Mouse (Mus musculus) neutrophil, adult 5-6 weeks (primary cell): ENCODE measurements around the gene Fa2h. TPM values are rescaled to one million over a fixed set of nuclear protein-coding genes. Genes with fewer than 3 reads are reported as not detected.
A peak's percentile ranks its signal among the peaks of the same experiment; 100 is the strongest.
"Not testable (repeated sequence)": the region's sequence is repeated elsewhere in the genome, so short reads cannot be mapped to it uniquely, and the experiment has no call there.

Experiments used
- ATAC-seq: fragments of 151-379, 151-347 bp; 2 replicates; pipeline ENCODE4 v1.8.0; 2017; ENCODE audit warnings: mild to moderate bottlenecking, moderate TSS enrichment; ENCODE audit not compliant: insufficient number of reproducible peaks, poor library complexity, low FRiP score, severe bottlenecking; ENCODE audit errors: extremely low read depth
- total RNA-seq: library from RNA; stranded (forward); fragments of 200-1000 nt; gene quantifications from 2 replicates; pipeline ENCODE4 v1.2.3, GENCODE M21; 2017

Fa2h gene
- total RNA-seq, 1 experiment from 2014 or later: not detected

DNA sequence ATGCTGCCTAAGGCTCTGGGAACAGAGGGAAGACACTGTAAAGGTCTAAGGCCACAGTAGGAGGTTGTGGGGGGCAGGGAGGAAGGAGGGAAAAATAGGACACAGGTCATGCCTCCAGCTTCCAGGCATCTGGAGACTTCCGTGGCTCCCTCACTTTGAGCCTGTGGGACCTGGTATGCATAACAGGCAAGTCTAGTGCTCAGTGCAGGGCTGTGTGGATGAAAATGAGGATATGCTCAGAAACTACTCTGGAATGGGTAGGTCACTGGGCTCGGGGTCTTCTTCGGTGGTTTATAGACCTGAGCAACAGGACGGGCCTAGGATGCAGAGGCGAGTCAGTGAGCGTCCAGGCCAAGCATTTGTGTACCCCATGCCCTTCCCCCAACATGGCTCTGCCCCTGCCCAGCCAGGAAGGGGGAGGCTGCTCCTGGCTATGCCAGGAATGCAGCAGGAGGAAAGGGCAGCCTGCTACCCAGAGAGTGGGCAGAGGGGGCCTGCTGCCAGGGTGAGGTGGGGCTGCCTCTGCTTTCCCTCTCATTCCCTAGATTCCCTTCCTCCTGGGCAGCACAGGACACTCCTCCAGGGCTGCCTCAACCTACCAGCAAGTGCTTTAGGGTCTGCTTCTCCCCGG, 32.9 kb downstream of the Fa2h start:
- ATAC-seq: no peak

DNA sequence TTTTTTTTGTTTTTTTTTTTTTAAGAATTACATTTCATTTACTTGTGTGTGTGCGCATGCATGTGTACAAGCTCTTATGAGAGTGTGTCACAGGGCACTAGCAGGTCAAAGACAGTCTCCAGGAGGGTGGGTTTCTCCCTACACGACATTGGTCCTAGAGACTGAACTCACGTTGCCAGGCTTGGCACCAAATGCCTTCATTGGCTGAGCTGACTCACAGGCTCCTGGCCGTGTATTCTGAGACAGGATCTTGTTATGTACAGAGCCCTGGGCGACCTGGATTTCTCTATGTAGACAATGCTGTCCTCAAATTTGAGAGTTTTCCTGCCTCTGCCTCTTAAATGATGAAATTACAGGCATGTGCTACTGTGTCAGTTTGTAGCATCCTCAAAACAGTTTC, 33.7 kb downstream of the Fa2h start:
- no peak for ATAC-seq

DNA sequence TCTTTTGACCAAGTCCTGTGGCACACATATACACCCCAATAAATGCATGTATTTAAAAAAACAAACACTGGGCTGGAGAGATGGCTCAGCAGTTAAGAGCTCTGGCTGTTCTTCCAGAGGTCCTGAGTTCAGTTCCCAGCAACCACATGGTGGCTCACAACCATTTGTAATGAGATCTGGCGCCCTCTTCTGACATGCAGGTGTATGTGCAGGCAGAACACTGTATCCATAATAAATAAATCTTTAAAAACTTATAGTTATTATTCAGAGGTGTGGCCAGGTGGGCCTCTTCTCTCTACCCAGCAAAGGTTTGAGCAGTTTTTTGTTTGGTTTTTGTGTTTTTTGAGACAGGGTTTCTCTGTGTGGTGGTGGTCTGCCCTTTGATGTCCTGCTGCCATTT, 34.7 kb downstream of the Fa2h start:
- ATAC-seq: no peak

DNA sequence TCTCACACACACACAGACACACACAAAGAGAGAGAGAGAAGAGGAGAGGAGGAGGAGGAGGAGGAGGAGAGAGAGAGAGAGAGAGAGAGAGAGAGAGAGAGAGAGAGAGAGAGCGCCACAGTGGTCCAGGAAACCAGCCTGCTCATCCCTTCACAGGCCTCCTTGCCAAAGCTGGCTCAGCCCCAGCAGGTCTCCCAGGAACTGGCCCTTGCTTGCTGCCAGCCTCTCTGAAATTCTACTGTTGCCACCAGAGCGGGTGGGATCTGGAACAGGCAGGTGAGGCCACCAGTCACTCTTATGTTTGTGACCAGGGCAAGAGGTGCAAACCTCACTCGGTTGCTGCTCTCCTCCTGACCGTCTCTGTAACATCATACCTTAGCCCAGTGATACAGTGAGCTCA, 36.2 kb downstream of the Fa2h start:
- ATAC-seq: no peak

DNA sequence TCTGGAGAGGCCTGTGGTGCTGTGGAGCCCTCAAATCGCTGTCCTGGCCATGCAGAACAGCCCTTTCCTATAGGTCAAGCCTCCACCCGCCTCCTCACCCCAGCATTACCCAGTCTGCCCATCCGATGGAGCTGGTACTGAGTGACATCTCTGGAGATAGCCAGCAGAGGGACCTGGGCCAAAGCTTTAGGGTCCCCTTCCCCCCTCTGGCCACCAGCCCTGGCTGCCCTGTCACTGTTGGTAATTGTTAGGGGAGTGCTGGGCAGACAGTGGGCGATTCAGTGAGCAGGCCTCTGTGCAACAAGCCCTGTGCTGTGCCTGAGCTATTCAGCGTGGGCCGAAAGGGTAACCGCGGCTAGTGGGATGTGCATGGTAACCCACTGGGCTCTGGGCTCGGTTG, 40.1 kb downstream of the Fa2h start:
- no peak for ATAC-seq

DNA sequence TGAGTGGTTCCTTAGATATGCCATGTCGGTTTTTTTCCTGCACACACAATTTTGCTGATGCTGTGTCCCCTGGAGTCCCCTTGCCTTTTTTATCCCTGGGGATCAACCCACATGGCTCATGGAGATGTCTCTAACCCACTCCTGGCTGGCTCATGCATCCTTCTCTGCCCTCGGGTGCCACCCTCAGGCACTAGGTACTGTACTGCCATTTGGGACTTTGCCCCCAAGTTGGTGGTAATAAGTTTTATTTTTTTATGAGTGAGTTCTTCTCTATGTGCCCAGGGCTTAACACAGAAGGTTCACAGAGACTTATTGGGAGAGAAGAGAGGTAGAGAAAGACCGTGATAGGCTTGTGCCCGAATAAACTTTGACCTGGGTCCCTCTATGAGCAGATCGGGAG, 41.3 kb downstream of the Fa2h start:
- no peak for ATAC-seq

DNA sequence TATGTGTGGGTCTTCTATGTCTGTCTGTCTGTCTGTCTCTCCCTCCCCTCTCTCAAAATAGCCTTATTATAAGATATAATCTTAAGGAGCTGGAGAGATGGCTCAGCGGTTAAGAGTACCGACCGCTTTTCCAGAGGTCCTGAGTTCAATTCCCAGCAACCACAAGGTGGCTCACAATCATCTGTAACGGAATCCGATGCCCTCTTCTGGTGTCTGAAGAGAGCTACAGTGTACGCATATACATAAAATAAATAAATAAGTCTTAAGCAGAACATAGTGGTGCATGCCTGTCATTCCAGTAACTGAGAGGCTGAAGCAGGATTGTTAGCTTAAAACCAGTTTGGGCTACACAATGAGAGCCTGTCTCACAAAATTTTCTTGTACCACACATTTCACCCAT, 43.0 kb downstream of the Fa2h start:
- ATAC-seq: no peak

DNA sequence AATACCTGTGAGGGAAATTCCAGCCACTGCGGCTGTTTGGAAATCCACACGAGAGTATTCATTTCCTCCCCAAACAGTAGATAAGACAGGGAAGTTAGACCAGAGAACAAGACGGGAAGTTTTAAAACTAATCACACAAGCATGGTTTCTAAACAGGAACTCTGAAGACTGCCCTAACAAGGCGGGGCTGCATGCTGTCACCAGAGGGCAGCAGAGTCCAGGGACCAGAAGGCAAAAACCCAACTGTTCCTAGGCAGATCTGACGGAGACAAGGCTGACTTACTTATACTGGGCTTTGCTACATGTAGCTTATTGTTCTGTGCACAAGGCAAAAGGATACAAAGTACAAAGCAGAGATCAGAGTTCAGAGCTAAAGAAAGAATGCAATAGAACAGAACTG, 50.4 kb downstream of the Fa2h start:
- peak; percentile 79 for ATAC-seq

DNA sequence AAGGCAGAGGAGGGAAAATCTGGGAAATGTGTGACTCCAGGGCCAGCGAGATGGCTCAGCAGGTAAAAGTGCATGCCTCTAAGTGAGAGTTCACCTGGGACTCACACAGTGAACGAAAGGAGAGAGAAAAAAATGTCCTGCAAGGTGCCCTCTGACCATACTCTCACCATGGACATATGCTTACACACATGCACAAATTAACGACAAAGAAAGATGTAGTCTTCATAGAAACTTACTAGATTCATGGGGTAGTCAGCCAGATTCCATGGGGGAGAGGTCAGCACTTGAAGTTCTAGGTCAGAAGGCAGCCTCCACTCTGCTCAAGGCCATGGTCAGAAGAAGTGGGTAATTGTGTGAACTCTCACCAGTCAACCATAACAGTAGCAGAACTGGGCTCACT, 53.4 kb downstream of the Fa2h start:
- ATAC-seq: no peak

DNA sequence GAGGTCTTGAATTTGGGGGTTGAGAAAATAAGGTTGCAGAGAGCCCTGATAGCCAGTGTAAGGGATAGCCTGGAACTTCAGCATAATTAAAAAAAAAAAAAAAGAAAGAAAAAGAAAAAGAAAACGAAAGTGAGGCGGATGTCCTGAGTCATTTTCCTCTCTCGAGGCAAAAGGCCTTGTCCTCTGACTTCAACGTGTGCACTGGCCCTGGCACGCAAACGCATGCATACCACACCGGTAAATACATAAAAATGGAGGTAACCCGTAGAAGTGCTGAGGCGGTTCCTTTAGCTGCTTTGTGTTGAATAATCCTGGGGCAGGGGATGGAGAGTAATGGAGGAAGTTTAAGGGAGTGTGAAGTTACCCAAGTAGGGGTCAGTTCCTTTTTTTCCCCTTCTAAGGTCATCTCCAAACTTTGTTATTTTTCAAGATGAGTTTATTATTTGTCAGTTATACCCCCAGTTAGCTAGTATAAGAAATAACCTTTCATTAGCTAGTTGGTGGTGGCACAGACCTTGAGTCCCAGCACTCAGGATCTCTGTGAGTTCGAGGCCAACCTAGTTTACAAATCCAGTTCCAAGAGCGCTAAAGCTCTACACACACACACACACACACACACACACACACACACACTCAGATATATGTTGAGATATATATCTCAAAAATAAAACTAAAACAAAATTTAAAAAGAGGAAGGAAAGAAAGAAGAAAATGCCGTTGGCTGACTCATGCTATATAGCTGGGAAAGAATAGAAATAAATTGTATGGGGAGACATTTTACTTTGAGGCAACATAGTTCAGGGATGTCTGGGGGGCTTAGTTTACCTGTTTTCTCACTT, 55.0 kb downstream of the Fa2h start:
- no peak for ATAC-seq

DNA sequence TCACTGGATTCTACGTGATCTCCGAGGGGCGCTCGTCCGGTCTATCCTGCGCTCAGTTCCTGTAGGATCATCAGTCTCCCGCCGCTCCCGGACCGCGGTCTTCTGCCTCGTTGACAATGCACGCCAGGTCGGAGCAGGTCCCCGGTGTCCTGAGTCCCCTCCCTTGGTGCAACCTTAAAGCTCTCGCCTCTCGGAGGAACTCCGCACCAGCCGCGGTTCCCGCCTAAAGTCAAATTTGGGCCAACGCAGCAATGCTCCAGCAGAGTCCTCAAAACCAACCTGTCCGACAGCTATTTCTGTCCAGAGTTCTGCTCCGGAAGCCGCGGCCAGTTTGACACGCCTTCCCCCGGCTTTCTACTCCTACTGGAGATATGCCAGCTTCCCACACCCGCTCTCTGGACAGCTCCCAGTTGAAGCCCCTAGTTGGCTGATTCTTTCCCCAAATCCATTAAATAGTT, 55.7 kb downstream of the Fa2h start, which contains the start of gene Mlkl:
Mlkl (minus strand) TSS at position 288 of the 458 bp plus-strand sequence.
- ATAC-seq: peak; percentile 13; the same call in 1 of the 2 replicates

DNA sequence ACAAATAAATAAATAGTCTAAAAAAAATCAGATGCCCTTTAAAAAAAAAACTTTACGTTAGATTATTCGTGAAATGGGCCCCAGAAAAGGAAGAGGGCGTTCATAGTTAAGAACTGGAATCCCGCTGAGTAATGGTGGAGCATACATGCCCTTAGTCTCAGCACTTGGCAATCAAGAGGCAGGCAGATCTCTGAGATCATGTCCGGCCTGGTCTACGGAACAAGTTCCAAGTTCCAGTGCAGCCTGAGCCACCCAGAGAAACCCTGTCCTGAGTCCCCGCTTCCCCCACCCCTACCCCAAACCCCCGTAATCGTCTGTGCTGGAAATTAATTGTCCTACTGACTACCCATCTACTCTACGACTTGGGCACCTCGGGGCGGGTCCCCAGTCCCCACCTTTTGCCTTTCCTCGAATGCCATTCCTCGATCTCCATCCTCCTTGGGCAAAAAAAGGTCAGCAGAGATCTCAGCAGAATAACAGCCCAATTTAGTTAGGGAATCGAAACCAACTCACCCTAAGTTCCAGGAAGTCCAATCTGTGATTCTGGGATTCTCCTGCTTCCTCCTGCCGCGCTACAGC, 56.2 kb downstream of the Fa2h start:
- ATAC-seq: no peak

DNA sequence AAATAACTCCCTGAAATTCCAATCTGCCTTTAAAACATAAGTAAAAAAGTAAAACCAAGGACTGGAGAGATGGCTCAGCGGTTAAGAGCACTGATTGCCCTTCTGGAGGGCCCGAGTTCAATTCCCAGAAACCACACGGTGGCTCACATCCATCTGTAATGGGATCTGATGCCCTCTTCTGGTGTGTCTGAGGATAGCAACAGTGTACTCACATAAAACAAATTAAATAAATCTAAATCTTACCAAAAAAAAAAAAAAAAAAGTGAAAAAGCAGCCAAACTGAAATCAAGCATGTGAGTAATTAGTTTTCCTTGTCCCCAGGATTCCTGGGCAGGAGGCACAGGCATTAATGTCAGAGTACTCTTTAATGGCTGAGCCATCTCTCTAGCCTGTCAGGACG, 56.9 kb downstream of the Fa2h start:
- no peak for ATAC-seq

DNA sequence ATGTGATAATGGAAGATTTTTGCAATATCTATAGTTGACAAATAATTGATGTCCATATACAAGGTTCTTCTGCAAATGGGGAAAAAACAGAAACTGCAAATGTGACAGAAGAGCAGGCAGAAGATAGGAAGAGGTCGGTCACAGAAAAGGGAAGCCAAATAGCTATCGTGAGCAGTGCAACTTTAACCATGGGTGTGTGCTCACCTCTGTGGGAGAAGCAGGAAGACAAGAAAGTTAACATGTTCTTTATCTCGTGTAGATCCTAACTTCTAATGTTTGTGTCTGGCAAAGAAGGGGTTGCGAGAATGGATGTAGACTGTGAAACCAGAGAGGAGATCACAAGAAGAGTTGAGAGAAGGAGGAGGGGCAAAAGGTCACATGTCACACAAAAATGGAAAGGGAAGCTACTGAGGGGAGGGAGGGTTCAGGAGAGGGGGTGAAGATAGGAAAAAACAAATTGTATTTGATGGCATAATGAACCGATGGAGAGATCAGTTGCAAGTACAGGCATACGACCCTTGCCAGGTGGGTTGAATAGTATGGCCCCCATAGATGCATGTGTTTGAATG, 68.3 kb downstream of the Fa2h start:
- ATAC-seq: no peak

DNA sequence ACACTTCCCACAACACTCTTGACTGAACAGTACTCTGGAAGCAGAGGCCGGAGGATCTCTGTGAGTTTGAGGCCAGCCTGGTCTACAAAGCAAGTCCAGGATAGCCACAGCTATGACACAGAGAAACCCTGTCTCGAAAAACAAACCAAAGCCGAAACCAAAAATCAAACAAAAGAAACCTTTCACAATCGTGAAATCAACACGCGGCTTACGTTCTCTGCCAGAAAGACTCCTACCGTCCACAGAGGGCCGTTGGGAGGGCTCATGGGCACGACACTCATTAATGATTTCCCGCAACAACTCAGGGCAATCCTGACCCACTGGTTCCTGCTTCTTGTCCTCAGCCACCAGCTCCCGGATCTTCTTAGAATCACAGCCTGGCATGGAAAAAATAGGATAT, 78.9 kb downstream of the Fa2h start:
- ATAC-seq: no peak

DNA sequence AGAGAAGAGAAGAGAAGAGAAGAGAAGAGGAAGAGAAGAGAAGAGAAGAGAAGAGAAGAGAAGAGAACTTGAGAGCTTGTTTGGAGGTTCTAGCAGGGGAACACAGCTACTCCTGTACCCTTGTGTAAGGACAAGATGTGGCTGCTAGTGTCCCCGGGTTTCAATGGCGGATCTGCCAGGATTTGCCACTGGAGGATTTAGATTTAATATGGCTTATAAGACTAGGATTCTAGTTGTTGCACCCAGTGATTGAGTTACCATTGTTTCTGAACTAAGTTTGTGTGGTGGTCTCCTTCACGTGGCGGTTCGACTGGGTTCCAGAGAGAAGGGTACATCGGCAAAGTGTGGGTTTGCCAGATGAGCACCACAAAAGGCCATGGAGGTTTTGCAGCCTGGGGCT, 79.7 kb downstream of the Fa2h start:
- not testable (repeated sequence) for ATAC-seq

DNA sequence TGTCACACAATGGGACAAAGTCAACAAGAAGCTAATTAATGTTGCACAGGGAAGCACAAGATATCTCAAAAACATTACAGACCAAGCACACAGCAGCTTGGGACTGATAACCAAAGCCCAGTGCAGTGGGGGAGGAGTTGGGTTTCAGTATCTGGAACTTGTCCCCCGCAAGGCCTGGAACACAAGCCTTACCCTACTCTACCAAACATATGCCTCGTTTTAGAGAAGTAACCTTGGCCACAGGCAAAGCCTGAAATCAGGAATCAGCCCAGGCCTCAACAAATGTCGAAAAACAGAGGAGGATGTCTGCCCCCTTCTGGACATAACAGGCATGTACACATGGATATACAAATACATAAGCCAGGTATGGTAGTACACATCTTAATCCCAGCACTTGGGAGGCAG, 80.9 kb downstream of the Fa2h start:
- ATAC-seq: 0 out of 2 replicates have a peak, but pooled peaks have one; percentile 39

DNA sequence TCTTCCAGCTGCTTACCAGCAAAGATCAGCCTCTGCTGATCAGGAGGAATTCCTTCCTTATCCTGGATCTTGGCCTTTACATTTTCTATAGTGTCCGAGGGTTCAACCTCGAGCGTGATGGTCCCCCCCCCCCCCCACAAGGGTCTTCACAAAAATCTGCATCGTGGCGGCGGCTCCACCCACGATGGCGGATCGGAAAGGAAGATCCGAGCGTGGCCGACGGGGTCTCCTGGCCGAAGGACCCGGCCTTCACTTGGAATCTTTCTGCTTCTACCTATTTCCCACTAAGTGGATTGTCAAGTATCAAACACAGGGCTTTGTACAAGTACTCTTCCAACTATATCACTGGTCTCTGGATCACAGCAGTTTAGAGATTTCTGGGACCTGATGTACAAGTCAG, 83.6 kb downstream of the Fa2h start:
- ATAC-seq: peak; percentile 67; the same call in 1 of the 2 replicates

DNA sequence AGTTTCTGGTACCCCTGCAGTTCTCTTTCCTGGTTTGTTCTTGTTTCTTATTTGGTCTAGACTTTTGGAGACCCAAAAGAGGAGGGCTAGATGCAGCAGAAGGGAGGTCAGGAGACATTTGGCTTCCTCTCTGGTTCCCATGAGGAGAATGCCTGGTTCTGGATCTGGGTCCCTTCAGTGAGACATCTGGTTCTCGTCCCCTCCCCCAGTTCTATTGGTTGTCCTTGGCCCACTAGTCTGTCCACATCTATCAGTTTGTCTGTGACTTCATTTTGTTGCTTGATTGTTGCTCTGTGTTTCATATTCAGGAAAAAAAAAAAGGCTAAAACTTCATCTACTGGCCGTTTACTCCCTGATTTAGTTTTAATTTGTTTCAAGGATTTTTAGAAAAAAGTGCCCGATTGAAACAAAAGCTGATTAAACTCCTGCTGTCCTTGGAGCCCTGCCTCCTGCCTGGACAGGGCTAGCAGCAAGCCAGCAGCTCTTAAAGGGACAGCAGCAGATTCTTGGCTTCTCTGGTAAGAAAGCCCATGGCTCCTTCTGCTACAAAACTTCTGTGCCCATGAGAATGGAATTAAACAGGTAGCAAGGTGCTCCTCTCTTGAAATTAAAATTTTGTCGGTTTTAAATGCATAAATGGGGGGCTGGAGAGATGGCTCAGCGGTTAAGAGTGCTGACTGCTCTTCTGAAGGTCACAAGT, 88.4 kb downstream of the Fa2h start:
- no peak for ATAC-seq
